ENCODE assay signal across 28 mouse cellular contexts in genomic region chr16:22286996-22287395, GRCm38 (mm10).
"Had no signal": no experiment of that assay in that cellular context is flagged by ENCODE, and none has a peak within 500 bp of the region (broad histone marks: within the 10 kb centered on the region; RNA-seq: fewer than 3 reads in every experiment).

No protein-coding gene starts in this region.

- H3K4me1 ChIP-seq: embryonic facial prominence, embryonic 10.5 days; embryonic facial prominence, embryonic 12.5 days; embryonic facial prominence, embryonic 13.5 days; embryonic facial prominence, embryonic 15.5 days; forebrain, embryonic 10.5 days; forebrain, embryonic 12.5 days; forebrain, embryonic 13.5 days; forebrain, embryonic 15.5 days had no signal

- DNase-seq: cerebellum, adult 2 months; cerebellum, adult 8-10 months; cerebellum, adult 9-10 months; cerebellum, adult 9-11 months; cerebellum, postnatal 10 days; cerebellum, postnatal 14 days; cerebellum, postnatal 25 days; cerebellum, postnatal 36 days; embryo, embryonic 11 days; forebrain, postnatal 0 days; gastrocnemius, adult 2 months; gastrocnemius, postnatal 10 days; gastrocnemius, postnatal 14 days; gastrocnemius, postnatal 25 days; gastrocnemius, postnatal 36 days; heart, adult 18-20 months; heart, adult 2 months had no signal

- H3K9me3 ChIP-seq: embryonic facial prominence, embryonic 12.5 days; embryonic facial prominence, embryonic 15.5 days; forebrain, embryonic 13.5 days; forebrain, embryonic 15.5 days had no signal

- ATAC-seq: forebrain, embryonic 13.5 days; forebrain, embryonic 14.5 days; forebrain, embryonic 15.5 days; forebrain, embryonic 16.5 days; forebrain, postnatal 0 days had no signal

- H3K4me3 ChIP-seq: embryonic facial prominence, embryonic 10.5 days; embryonic facial prominence, embryonic 12.5 days; embryonic facial prominence, embryonic 13.5 days; embryonic facial prominence, embryonic 15.5 days; erythroblast, embryonic 14.5 days; forebrain, embryonic 10.5 days; forebrain, embryonic 12.5 days; forebrain, embryonic 13.5 days; forebrain, embryonic 15.5 days; gastrocnemius, adult 2 months; heart, adult 2 months had no signal

- H3K27ac ChIP-seq: embryonic facial prominence, embryonic 10.5 days; embryonic facial prominence, embryonic 12.5 days; embryonic facial prominence, embryonic 13.5 days; embryonic facial prominence, embryonic 15.5 days; forebrain, embryonic 10.5 days; forebrain, embryonic 12.5 days; forebrain, embryonic 13.5 days; forebrain, embryonic 15.5 days; gastrocnemius, adult 2 months; heart, adult 2 months had no signal

- H3K4me2 ChIP-seq: embryonic facial prominence, embryonic 12.5 days; embryonic facial prominence, embryonic 13.5 days; embryonic facial prominence, embryonic 15.5 days; forebrain, embryonic 12.5 days; forebrain, embryonic 13.5 days; forebrain, embryonic 15.5 days had no signal

- H3K27me3 ChIP-seq: embryonic facial prominence, embryonic 12.5 days; embryonic facial prominence, embryonic 13.5 days; embryonic facial prominence, embryonic 15.5 days; forebrain, embryonic 12.5 days; forebrain, embryonic 13.5 days; forebrain, embryonic 15.5 days had no signal

- H3K9ac ChIP-seq: embryonic facial prominence, embryonic 12.5 days; embryonic facial prominence, embryonic 13.5 days; embryonic facial prominence, embryonic 15.5 days; forebrain, embryonic 12.5 days; forebrain, embryonic 13.5 days; forebrain, embryonic 15.5 days; forebrain, postnatal 0 days had no signal

- H3K36me3 ChIP-seq: embryonic facial prominence, embryonic 10.5 days; embryonic facial prominence, embryonic 12.5 days; embryonic facial prominence, embryonic 13.5 days; embryonic facial prominence, embryonic 15.5 days; forebrain, embryonic 10.5 days; forebrain, embryonic 12.5 days; forebrain, embryonic 15.5 days had no signal
